Mouse (Mus musculus): ENCODE measurements around the gene Plekha6.

- no peak for TF ChIP-seq CTCF (IDR thresholded peaks at IDR 0.05; ENCODE audit: low read depth)
- TF ChIP-seq EP300 (IDR thresholded peaks at IDR 0.05; ENCODE audit: low read depth): no peak
These were observed 28.2 kb upstream of the Plekha6 start for GRCm38 (mm10) chr1:133135808-133136207.
